Mouse (Mus musculus) limb, embryonic 14.5 days (tissue): Measurements from ENCODE around the gene Pdss2. TPM values are rescaled to one million over a fixed set of nuclear protein-coding genes. Genes with fewer than 3 reads are reported as not detected.

ENCODE experiments used
- ATAC-seq: fragments of 200-750 bp; cut with Nextera tagmentation; 2 replicates; pipeline ENCODE4 v1.8.0; 2017; ENCODE audit warnings: low read depth, moderate number of reproducible peaks, moderate TSS enrichment; ENCODE audit not compliant: low FRiP score
- DNase-seq: peaks from one replicate; pipeline ENCODE4 v3.0.0-alpha.2; 2015; ENCODE audit warnings: low spot score
- H3K27ac ChIP-seq: fragments of 300-500 bp; sonication (generic); replicated peaks from 2 replicates; pipeline ENCODE4 v1.5.1; 2014; ENCODE audit warnings: low read depth, mild to moderate bottlenecking, low read length, moderate library complexity, mixed read lengths
- H3K27me3 ChIP-seq: fragments of 300-500 bp; sonication (generic); 2 replicates; pipeline ENCODE4 v1.6.1; 2014; ENCODE audit warnings: low read length, mixed read lengths; ENCODE audit not compliant: control insufficient read depth, insufficient read depth
- H3K36me3 ChIP-seq: fragments of 300-500 bp; sonication (generic); 2 replicates; pipeline ENCODE4 v1.6.1; 2014; ENCODE audit warnings: mild to moderate bottlenecking, low read length, moderate library complexity, mixed read lengths; ENCODE audit not compliant: control insufficient read depth, insufficient read depth
- H3K4me1 ChIP-seq: fragments of 300-500 bp; sonication (generic); 2 replicates; pipeline ENCODE4 v1.6.1; 2014; ENCODE audit warnings: antibody characterized with exemption, low read length, mixed read lengths; ENCODE audit not compliant: control insufficient read depth, insufficient read depth
- H3K4me2 ChIP-seq: fragments of 300-500 bp; sonication (generic); replicated peaks from 2 replicates; pipeline ENCODE4 v1.6.1; 2014; ENCODE audit warnings: low read depth, mild to moderate bottlenecking, low read length, moderate library complexity; ENCODE audit not compliant: severe bottlenecking
- H3K4me3 ChIP-seq: fragments of 300-500 bp; sonication (generic); replicated peaks from 2 replicates; pipeline ENCODE4 v1.5.1; 2014; ENCODE audit warnings: low read length
- H3K9ac ChIP-seq: fragments of 300-500 bp; sonication (generic); 2 replicates; pipeline ENCODE4 v1.6.1; 2014; ENCODE audit warnings: mild to moderate bottlenecking, low read depth, low read length, moderate library complexity; ENCODE audit not compliant: severe bottlenecking
- H3K9me3 ChIP-seq: fragments of 300-500 bp; sonication (generic); 2 replicates; pipeline ENCODE4 v1.6.1; 2016; ENCODE audit warnings: low read length; ENCODE audit not compliant: control insufficient read depth
- POLR2A ChIP-seq: fragments of 200-500 bp; IDR thresholded peaks from 2 replicates; pipeline ENCODE4 v1.8.0; 2012; ENCODE audit warnings: inconsistent platforms, mild to moderate bottlenecking, moderate library complexity, borderline replicate concordance; ENCODE audit not compliant: insufficient read depth, insufficient read length; ENCODE audit errors: extremely low read depth
- WGBS: fragments of 180-500 bp; shearing (Covaris S2); extraction: QIAGEN DNeasy Blood & Tissue Kit; methylation state at CpG from one replicate; pipeline ENCODE4 v1.1.7; 2014; 5-methylcytosine and 5-hydroxymethylcytosine counted together
- polyA plus RNA-seq, 2 experiments: library from polyadenylated mRNA; depleted of rRNA in 1 of 2; stranded (reverse) in 1 of 2; unstranded in 1 of 2; fragments of >200 nt; fragmentation: Nextera tagmentation in 1 of 2; extraction: Ambion mirVana in 1 of 2; gene quantifications; 2 replicates each; pipeline versions ENCODE4 v1.2.1 to v1.2.3; 2012 to 2014

Pdss2 gene
- polyA plus RNA-seq, 2 experiments, result 8.8 to 10.1 TPM

DNA sequence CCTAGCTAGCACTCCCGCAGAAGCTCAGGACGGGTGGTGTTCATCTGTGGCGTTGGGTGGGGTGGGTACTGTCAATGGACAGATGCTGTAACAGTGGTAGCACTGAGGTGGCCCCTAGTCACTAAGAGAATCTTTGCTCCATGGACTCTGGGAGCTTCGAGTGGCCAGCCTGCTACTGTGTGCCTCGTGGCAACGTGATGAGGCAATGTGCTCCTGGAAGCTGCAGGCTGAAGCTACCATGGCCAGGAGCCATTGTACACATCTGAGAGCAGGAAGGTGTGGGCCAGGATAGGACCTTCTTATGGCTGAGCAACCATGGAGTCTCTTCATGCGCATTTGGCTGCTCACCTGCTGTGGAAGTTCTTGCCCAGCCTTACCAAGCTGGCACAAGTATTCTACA is 287.9 kb downstream of the Pdss2 start:
- ATAC-seq, result no peak
- Histone ChIP-seq H3K9me3 (no peaks in the 10 kb centered on the region), H3K4me1 (no peaks in the 10 kb centered on the region), H3K9ac (no peak overlapping the region), H3K4me3 (no peak overlapping the region), H3K36me3 (peaks cover 59% of the 10 kb centered on the region), H3K4me2 (no peak overlapping the region), H3K27ac (no peak overlapping the region), H3K27me3 (no peaks in the 10 kb centered on the region)
- no peak for DNase-seq
- WGBS, result 94% methylated on average over 7 of the region's 7 CpGs
- TF ChIP-seq POLR2A, result no peak

DNA sequence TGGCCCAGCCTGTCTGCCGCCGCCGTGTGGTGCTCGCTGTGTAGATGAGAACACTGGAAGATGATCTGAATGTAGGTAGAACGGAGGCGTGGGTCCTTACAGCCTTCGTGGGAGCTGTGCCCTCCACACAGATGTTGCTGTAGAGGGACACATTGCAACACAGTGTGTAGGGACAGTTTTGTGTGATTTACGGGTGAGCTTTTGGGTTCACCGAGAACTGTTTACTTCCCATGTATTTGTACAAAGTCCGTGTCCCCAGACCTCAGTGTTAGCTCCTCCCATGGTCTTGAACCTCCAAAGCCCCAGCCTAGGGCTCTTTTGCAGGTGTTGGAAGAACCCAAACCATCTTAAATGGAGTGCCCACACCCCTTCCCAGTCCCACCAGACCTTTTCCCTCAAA is 291.7 kb downstream of the Pdss2 start:
- Histone ChIP-seq H3K27me3 (no peaks in the 10 kb centered on the region), H3K36me3 (peaks cover 53% of the 10 kb centered on the region), H3K4me3 (no peak overlapping the region), H3K9me3 (no peaks in the 10 kb centered on the region), H3K4me1 (peaks cover 4% of the 10 kb centered on the region), H3K4me2 (no peak overlapping the region), H3K9ac (no peak overlapping the region), H3K27ac (no peak overlapping the region)
- no peak for TF ChIP-seq POLR2A
- ATAC-seq (no peak), DNase-seq (no peak)
- 93% methylated on average over 10 of the region's 10 CpGs for WGBS

Other genes starting within 250 kb of the Pdss2 start
- gene Sobp, start 47.0 kb upstream of the Pdss2 start, polyA plus RNA-seq (2012; rRNA removed), result 6.2 and 7.6 TPM in 2 replicates
- 4.9 TPM in 2 replicates for gene Sobp, start 47.0 kb upstream of the Pdss2 start, polyA plus RNA-seq (2014; fragmentation: Nextera tagmentation; extraction: Ambion mirVana)
- gene 9030612E09Rik, start 46.8 kb upstream of the Pdss2 start, polyA plus RNA-seq (2012; rRNA removed), result 1.9 and 2.4 TPM in 2 replicates
- 1.1 and 1.4 TPM in 2 replicates for gene 9030612E09Rik, start 46.8 kb upstream of the Pdss2 start, polyA plus RNA-seq (2014; fragmentation: Nextera tagmentation; extraction: Ambion mirVana)